Mouse (Mus musculus) embryo, embryonic 9.5 days (tissue): ENCODE results near the gene Rfesd.

Experiments
- DNase-seq: peaks from one replicate; pipeline ENCODE4 v3.0.0-alpha.2; 2017; ENCODE audit errors: extremely low spot score

The Rfesd gene

DNA sequence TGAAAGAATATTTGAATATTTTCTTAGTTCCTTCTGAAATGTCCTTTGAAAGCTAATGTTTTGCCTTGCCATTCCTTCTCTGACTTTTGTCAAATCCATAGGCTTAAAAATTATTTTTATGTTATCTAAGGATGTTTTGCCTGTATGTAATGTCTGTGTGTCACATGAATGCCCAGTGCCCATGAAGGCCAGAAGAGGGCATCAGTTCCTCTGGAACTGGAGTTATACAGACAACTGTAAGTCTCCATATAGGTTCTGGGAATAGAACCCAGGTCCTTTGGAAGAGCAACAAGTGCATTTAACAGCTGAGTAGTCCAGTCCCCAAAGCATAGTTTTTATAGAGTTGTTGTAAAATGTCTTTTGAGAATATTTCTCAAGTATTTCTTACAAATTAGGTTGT, 36.6 kb downstream of the Rfesd start:
- DNase-seq = no peak

DNA sequence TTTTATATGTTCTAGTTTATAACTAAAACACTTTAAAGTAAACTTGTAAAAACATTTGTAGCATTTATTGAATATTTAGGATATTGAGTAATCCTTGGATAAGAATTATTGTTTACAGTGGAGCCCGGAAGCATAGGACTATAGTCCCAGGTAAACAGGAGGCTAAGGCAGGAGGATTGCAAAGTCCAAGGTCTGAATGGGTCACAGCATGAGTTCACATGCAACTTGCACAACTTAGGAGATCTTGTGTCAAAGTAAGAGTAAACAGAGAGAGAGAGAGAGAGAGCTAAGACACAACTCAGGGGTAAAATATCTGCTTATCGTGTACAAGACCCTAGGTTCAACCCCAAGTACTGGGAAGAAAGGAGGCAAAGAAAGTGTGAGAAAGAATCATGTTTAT, 41.9 kb downstream of the Rfesd start:
- DNase-seq = no peak

DNA sequence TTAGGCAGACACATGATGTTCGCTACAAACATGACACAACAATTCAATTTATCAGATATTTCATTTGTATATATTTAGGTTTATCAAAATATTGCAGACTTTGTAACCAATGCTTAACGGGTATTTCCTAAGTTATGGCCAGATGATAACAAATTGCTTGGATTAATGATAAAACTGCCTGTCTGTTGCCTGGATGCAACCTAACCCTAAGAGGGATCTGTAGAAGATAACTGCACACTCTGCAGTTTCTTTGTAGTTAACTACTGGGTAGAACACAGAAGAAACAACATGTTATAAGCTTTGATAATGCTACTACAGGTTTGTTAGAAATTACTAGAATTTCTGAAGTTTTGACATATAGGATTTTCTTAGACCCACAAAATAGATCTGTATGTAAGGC, 42.3 kb downstream of the Rfesd start:
- DNase-seq = no peak

DNA sequence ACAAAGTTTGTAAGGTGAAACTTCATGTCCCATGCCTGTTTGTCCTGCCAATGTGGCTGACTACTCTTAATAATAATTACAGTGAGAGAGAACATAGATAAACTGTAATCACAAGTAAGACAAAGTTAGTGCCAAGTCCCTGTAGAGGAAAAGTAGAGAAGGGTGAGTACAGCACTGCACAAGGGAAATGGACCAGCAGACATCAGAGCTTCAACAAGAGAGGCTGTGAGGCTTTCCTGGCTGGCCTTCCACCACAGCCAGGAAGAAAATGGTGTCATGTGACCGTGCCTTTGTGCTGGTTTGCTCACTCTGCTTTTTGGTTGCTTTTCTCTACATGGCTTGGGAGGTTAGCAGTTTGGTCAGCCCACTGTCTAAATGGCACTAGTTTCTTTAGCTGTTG, 42.9 kb downstream of the Rfesd start:
- no peak for DNase-seq

DNA sequence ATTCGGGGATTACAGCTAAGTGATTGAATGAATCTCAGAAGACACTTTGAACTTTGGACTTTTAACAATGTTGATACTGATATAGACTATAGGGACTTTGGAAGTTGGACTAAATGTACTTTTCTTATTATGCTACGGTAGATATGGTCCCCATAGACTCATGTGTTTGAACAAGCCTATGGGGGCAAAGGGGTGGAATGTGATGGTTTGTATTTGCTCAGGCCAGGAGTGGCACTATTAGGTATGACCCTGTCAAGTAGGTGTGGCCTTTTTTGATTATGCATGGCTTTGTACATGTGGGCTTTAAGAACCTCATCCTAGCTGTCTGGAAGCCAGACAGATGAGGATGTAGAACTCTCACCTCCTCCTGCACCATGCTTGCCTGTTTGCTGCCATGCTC, 44.0 kb downstream of the Rfesd start:
- no peak for DNase-seq

DNA sequence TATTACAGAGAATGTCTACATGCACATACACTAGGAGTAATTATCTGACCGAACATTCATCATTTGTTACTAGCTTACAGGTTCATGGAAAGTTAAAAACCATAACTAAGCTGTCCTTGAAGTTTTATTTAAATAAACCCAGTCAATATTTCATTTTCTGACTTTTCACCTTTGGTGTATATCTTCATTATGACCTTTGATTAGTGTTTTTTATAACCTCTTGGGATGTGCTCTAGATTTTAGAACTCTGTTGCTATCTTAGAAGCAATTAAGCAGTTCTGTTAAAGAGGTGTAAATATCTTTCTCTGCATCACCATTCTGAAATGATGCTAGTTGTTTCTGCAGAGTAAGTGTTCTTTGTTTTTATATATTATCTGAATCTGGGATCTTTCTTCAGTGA, 51.7 kb downstream of the Rfesd start, which contains the start of gene Spata9:
TSS of gene Spata9 (plus strand) at position 301 of the 400 bp plus-strand sequence.
- DNase-seq = no peak

DNA sequence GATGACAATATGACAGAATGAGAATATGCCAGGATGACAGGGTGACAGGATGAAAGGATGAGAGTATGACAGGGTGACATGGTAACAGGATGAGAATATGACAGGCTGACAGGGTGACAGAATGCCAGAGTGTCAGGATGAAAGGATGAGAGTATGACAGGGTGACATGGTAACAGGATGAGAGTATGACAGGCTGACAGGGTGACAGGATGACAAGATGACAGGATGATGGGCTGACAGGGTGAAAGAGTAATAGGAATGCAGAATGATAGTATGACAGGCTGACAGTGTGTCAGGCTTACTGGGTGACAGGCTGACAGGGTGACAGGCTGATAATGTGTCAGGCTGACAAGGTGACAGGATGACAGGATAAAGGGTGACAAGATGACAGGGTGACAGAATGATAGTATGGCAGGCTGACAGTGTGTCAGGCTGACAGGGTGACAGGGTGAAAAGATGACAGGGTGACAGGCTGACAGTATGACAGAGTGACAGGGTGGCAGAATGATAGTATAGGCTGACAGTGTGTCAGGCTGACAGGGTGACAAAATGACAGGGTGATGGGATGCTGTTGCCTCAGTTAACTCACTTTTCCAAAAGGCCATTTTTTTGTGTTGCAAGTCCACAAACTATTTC, 63.0 kb downstream of the Rfesd start:
- no peak for DNase-seq
